Mouse (Mus musculus) small intestine, adult 2 months (tissue): Measurements from ENCODE around the gene Tspan14. TPM values are rescaled to one million over a fixed set of nuclear protein-coding genes. Genes with fewer than 3 reads are reported as not detected.

Experiments used
- H3K27ac ChIP-seq: fragments of 200-500 bp; 2 replicates; pipeline ENCODE4 v1.5.1; 2012; ENCODE audit warnings: low read depth, low read length, control low read depth, inconsistent platforms; ENCODE audit not compliant: insufficient read depth
- H3K27me3 ChIP-seq: fragments of 200-500 bp; 2 replicates; pipeline ENCODE4 v1.6.1; 2012; ENCODE audit warnings: mild to moderate bottlenecking, moderate library complexity, low read length, inconsistent platforms; ENCODE audit not compliant: control insufficient read depth, insufficient read depth
- H3K36me3 ChIP-seq: fragments of 200-500 bp; 2 replicates; pipeline ENCODE4 v1.6.1; 2012; ENCODE audit warnings: mild to moderate bottlenecking, low read length, control low read depth, inconsistent platforms; ENCODE audit not compliant: control insufficient read depth, insufficient read depth
- H3K4me1 ChIP-seq: fragments of 200-500 bp; 2 replicates; pipeline ENCODE4 v1.6.1; 2012; ENCODE audit warnings: low read length, inconsistent platforms, mixed read lengths; ENCODE audit not compliant: control insufficient read depth, insufficient read depth, insufficient read length
- H3K4me3 ChIP-seq: fragments of 200-500 bp; 2 replicates; pipeline ENCODE4 v1.5.1; 2012; ENCODE audit warnings: low read depth, mild to moderate bottlenecking, control low read depth, inconsistent platforms, low read length, moderate library complexity
- CTCF ChIP-seq: fragments of 200-500 bp; IDR thresholded peaks from 2 replicates; pipeline ENCODE4 v1.5.1; 2012; ENCODE audit warnings: low read depth, mild to moderate bottlenecking, control low read depth, inconsistent platforms, low read length, moderate library complexity, mixed read lengths; ENCODE audit not compliant: insufficient replicate concordance, insufficient read length; ENCODE audit errors: extremely low read depth
- POLR2A ChIP-seq: fragments of 200-500 bp; IDR thresholded peaks from 2 replicates; pipeline ENCODE4 v1.6.1; 2012; ENCODE audit warnings: low read depth, mild to moderate bottlenecking, control low read depth, inconsistent platforms, low read length, moderate library complexity
- WGBS: fragments of 180-500 bp; shearing (Covaris S2); methylation state at CpG from one replicate; pipeline ENCODE4 v1.1.7; 2018; 5-methylcytosine and 5-hydroxymethylcytosine counted together
- polyA plus RNA-seq: library from polyadenylated mRNA; depleted of rRNA; stranded (reverse); fragments of >200 nt; gene quantifications from 2 replicates; pipeline ENCODE4 v1.2.3, GENCODE M21; 2012

The Tspan14 gene
- polyA plus RNA-seq, 1 experiment = 38.2 TPM

- Histone ChIP-seq H3K4me1 (no peaks in the 10 kb centered on the region), H3K4me3 (no peak overlapping the region), H3K36me3 (no peaks in the 10 kb centered on the region), H3K27me3 (no peaks in the 10 kb centered on the region), H3K27ac (no peak overlapping the region)
- WGBS = 93% methylated on average over 7 of the region's 7 CpGs
- TF ChIP-seq POLR2A (no peak), CTCF (no peak)
Observed at GRCm38 (mm10) chr14:40892326-40892825, 74.2 kb downstream of the Tspan14 start.

GRCm38 (mm10) chr14:40891506-40891905 lies 75.1 kb downstream of the Tspan14 start:
- TF ChIP-seq POLR2A = no peak
- no peak for TF ChIP-seq CTCF
- Histone ChIP-seq H3K27me3 (no peaks in the 10 kb centered on the region), H3K36me3 (no peaks in the 10 kb centered on the region), H3K4me1 (no peaks in the 10 kb centered on the region), H3K4me3 (no peak overlapping the region), H3K27ac (no peak overlapping the region)
- WGBS = 85% methylated on average over 4 of the region's 4 CpGs

GRCm38 (mm10) chr14:40889704-40890103 lies 76.9 kb downstream of the Tspan14 start:
- Histone ChIP-seq H3K27me3 (no peaks in the 10 kb centered on the region), H3K4me3 (no peak overlapping the region), H3K4me1 (no peaks in the 10 kb centered on the region), H3K27ac (no peak overlapping the region), H3K36me3 (no peaks in the 10 kb centered on the region)
- 66% methylated on average over 4 of the region's 4 CpGs for WGBS
- no peak for TF ChIP-seq CTCF
- no peak for TF ChIP-seq POLR2A

- Histone ChIP-seq H3K27ac (no peak overlapping the region), H3K4me1 (no peaks in the 10 kb centered on the region), H3K36me3 (no peaks in the 10 kb centered on the region), H3K27me3 (no peaks in the 10 kb centered on the region), H3K4me3 (no peak overlapping the region)
- TF ChIP-seq POLR2A = no peak
- TF ChIP-seq CTCF = no peak
- 77% methylated on average over 2 of the region's 2 CpGs for WGBS
Observed at GRCm38 (mm10) chr14:40889181-40889580, 77.4 kb downstream of the Tspan14 start.

- H3K36me3 ChIP-seq = no peaks in the 10 kb centered on the region
- H3K4me3 ChIP-seq = no peak overlapping the region
- TF ChIP-seq POLR2A (no peak), CTCF (no peak)
- WGBS = 80% methylated on average over 6 of the region's 6 CpGs
- no peak overlapping the region for H3K27ac ChIP-seq
- no peaks in the 10 kb centered on the region for H3K27me3 ChIP-seq
- H3K4me1 ChIP-seq = no peaks in the 10 kb centered on the region
Observed at GRCm38 (mm10) chr14:40886428-40887202, 80.0 kb downstream of the Tspan14 start.

GRCm38 (mm10) chr14:40885752-40886151 lies 80.9 kb downstream of the Tspan14 start:
- no peaks in the 10 kb centered on the region for H3K36me3 ChIP-seq
- no peak overlapping the region for H3K27ac ChIP-seq
- no peaks in the 10 kb centered on the region for H3K27me3 ChIP-seq
- no peaks in the 10 kb centered on the region for H3K4me1 ChIP-seq
- H3K4me3 ChIP-seq = no peak overlapping the region
- TF ChIP-seq CTCF (no peak), POLR2A (no peak)
- WGBS = 24% methylated on average over 1 of the region's 1 CpGs

- TF ChIP-seq CTCF (no peak), POLR2A (no peak)
- no peaks in the 10 kb centered on the region for H3K36me3 ChIP-seq
- no peak overlapping the region for H3K4me3 ChIP-seq
- no peaks in the 10 kb centered on the region for H3K4me1 ChIP-seq
- no peak overlapping the region for H3K27ac ChIP-seq
- no peaks in the 10 kb centered on the region for H3K27me3 ChIP-seq
- 13% methylated on average over 4 of the region's 4 CpGs for WGBS
Observed at GRCm38 (mm10) chr14:40885225-40885624, 81.4 kb downstream of the Tspan14 start.
